Mouse (Mus musculus): ENCODE measurements around the gene Asb4. TPM values are rescaled to one million over a fixed set of nuclear protein-coding genes. Genes with fewer than 3 reads are reported as not detected.

Asb4 gene
- polyA plus RNA-seq, 1 experiment from 2014 or later: 12.4 TPM

DNA sequence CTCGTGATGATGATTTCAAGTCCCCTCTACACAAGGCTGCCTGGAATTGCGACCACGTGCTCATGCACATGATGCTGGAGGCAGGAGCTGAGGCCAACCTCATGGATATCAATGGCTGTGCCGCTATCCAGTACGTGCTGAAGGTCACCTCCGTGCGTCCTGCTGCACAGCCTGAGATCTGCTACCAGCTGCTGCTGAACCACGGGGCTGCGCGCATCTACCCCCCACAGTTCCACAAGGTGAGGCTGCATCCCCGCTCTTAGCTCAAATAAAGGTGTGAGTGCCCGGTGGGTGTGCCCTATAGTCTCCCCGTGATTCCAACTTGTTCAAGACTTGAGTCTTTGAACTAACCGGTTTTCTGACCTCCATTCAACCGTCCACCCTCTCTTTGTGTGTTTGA lies 40.4 kb downstream of the Asb4 start:
- Histone ChIP-seq H3K27ac (ENCODE audit: low read length) (no peak overlapping the region), H3K4me2 (replicated peaks; ENCODE audit: low read depth, low read length) (no peak overlapping the region), H3K4me3 (ENCODE audit: low read depth, low read length) (no peak overlapping the region), H3K9ac (replicated peaks; ENCODE audit: low read depth, low read length) (no peak overlapping the region), H3K27me3 (ENCODE audit: control insufficient read depth, insufficient read depth, low read length) (no peaks in the 10 kb centered on the region), H3K4me1 (ENCODE audit: control insufficient read depth, insufficient read depth, low read length) (no peaks in the 10 kb centered on the region), H3K9me3 (ENCODE audit: control insufficient read depth, low read depth, low read length) (no peaks in the 10 kb centered on the region), H3K36me3 (ENCODE audit: control insufficient read depth, insufficient read depth, low read length) (no peaks in the 10 kb centered on the region)
- ATAC-seq (ENCODE audit: insufficient number of reproducible peaks, insufficient read depth, low FRiP score, low read depth): 0 out of 2 replicates have a peak, but pooled peaks have one; percentile 58
- WGBS: 76% methylated on average over 15 of the region's 15 CpGs

DNA sequence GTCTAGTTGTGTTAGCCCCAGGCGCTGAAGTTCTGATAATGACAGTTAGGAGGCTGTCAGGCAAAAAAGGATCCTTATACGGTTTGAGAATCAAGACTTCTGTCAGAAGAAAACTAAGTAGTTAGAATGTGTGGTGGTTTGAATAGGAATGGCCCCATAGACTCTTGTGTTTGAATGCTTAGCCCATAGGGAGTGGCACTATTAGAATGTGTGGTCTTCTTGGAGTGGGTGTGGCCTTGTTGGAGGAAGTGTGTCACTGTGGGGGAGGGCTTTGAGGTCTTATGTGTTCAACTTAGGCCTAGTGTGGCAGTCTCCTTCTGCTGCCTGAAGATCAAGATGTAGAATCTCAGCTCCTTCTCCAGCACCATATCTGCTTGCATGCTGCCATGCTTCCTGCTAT lies 43.8 kb downstream of the Asb4 start:
- no peaks in the 10 kb centered on the region for H3K36me3 ChIP-seq (ENCODE audit: control insufficient read depth, insufficient read depth, low read length)
- 78% methylated on average over 2 of the region's 2 CpGs for WGBS

DNA sequence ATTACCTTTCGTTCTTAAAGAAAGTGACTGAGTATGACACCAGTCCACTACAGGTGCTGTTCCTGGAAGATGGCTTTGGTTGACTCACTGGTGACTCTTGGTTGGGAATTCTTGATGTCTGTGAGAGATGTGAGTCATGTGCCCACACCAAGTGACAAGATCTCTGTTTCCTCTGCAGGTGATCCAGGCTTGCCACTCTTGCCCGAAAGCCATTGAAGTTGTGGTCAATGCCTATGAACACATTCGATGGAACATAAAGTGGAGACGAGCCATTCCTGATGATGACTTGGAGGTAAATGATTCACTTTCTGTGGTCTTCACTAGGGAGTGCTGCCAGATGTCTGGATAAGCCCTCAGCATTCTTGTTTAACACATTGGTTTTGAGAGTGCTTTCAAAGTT lies 46.4 kb downstream of the Asb4 start:
- 92% methylated on average over 4 of the region's 4 CpGs for WGBS
- H3K4me1 ChIP-seq (ENCODE audit: control insufficient read depth, insufficient read depth, low read length): no peaks in the 10 kb centered on the region
- H3K27me3 ChIP-seq (ENCODE audit: control insufficient read depth, insufficient read depth, low read length): no peaks in the 10 kb centered on the region
- no peak overlapping the region for H3K4me3 ChIP-seq (ENCODE audit: low read depth, low read length)
- no peak overlapping the region for H3K9ac ChIP-seq (replicated peaks; ENCODE audit: low read depth, low read length)
- H3K4me2 ChIP-seq (replicated peaks; ENCODE audit: low read depth, low read length): no peak overlapping the region
- H3K9me3 ChIP-seq (ENCODE audit: control insufficient read depth, low read depth, low read length): no peaks in the 10 kb centered on the region
- H3K27ac ChIP-seq (ENCODE audit: low read length): no peak overlapping the region
- no peak for ATAC-seq (ENCODE audit: insufficient number of reproducible peaks, insufficient read depth, low FRiP score, low read depth)
- H3K36me3 ChIP-seq (ENCODE audit: control insufficient read depth, insufficient read depth, low read length): no peaks in the 10 kb centered on the region

More for the DNA sequence above, 43.8 kb downstream of the Asb4 start:
- H3K4me3 ChIP-seq (ENCODE audit: low read depth, low read length): no peak overlapping the region
- no peaks in the 10 kb centered on the region for H3K4me1 ChIP-seq (ENCODE audit: control insufficient read depth, insufficient read depth, low read length)
- no peak overlapping the region for H3K4me2 ChIP-seq (replicated peaks; ENCODE audit: low read depth, low read length)
- no peak overlapping the region for H3K27ac ChIP-seq (ENCODE audit: low read length)
- ATAC-seq (ENCODE audit: insufficient number of reproducible peaks, insufficient read depth, low FRiP score, low read depth): no peak
- H3K27me3 ChIP-seq (ENCODE audit: control insufficient read depth, insufficient read depth, low read length): no peaks in the 10 kb centered on the region
- H3K9me3 ChIP-seq (ENCODE audit: control insufficient read depth, low read depth, low read length): no peaks in the 10 kb centered on the region
- no peak overlapping the region for H3K9ac ChIP-seq (replicated peaks; ENCODE audit: low read depth, low read length)

DNA sequence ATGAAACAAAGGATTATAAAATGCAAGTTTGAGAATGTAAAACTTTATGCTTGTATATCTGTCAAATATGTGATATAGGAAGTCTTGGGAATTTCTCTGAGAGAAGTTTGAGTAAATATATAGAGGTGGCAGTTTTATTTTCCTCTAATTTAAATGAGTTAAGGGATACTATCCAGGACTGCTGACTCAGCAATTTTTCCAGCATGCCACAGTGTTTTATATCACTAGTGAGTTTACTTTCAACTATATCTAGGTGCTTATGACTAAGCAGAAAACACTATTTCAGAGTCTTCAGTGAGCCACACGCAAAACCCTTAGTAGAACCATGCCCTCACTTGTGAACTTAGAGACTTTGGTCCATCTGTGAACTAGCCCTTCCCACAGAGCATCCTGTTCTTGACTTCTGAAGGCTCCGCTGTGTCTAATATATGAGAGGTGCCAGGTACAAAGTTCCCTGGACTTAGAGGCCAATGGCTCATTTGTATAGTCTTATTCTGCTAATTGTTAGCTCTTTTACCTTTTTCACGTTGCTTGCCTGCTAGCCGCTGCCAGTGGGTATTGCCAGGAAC lies 46.9 kb downstream of the Asb4 start:
- Histone ChIP-seq H3K27me3 (ENCODE audit: control insufficient read depth, insufficient read depth, low read length) (no peaks in the 10 kb centered on the region), H3K27ac (ENCODE audit: low read length) (no peak overlapping the region), H3K4me1 (ENCODE audit: control insufficient read depth, insufficient read depth, low read length) (no peaks in the 10 kb centered on the region), H3K9ac (replicated peaks; ENCODE audit: low read depth, low read length) (no peak overlapping the region), H3K4me2 (replicated peaks; ENCODE audit: low read depth, low read length) (no peak overlapping the region), H3K4me3 (ENCODE audit: low read depth, low read length) (no peak overlapping the region), H3K36me3 (ENCODE audit: control insufficient read depth, insufficient read depth, low read length) (no peaks in the 10 kb centered on the region), H3K9me3 (ENCODE audit: control insufficient read depth, low read depth, low read length) (no peaks in the 10 kb centered on the region)
- no peak for ATAC-seq (ENCODE audit: insufficient number of reproducible peaks, insufficient read depth, low FRiP score, low read depth)
- WGBS: 96% methylated on average over 4 of the region's 4 CpGs

DNA sequence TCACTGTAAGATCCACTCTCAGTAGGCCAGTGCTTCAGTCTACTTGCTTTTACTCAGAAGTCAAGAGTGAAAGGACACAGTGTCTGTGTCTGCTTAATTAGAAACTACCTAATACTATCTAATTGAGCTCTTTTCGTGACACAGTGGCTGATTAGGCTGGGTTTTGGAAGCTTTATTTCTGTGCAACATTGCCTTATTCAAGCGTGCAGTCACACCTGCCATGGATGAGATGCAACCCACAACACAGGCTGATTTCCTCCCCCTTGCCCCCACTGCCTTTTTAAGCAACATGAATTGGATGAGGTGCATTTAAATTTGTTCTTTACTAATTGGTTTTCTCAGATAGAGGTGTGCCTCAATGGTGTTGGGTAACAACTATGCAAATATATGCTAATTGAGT lies 50.7 kb downstream of the Asb4 start:
- no peaks in the 10 kb centered on the region for H3K9me3 ChIP-seq (ENCODE audit: control insufficient read depth, low read depth, low read length)
- H3K4me2 ChIP-seq (replicated peaks; ENCODE audit: low read depth, low read length): no peak overlapping the region
- H3K36me3 ChIP-seq (ENCODE audit: control insufficient read depth, insufficient read depth, low read length): no peaks in the 10 kb centered on the region
- no peak overlapping the region for H3K27ac ChIP-seq (ENCODE audit: low read length)
- H3K4me3 ChIP-seq (ENCODE audit: low read depth, low read length): no peak overlapping the region
- ATAC-seq (ENCODE audit: insufficient number of reproducible peaks, insufficient read depth, low FRiP score, low read depth): no peak
- no peak overlapping the region for H3K9ac ChIP-seq (replicated peaks; ENCODE audit: low read depth, low read length)
- WGBS: 90% methylated on average over 2 of the region's 2 CpGs
- no peaks in the 10 kb centered on the region for H3K4me1 ChIP-seq (ENCODE audit: control insufficient read depth, insufficient read depth, low read length)
- no peaks in the 10 kb centered on the region for H3K27me3 ChIP-seq (ENCODE audit: control insufficient read depth, insufficient read depth, low read length)

DNA sequence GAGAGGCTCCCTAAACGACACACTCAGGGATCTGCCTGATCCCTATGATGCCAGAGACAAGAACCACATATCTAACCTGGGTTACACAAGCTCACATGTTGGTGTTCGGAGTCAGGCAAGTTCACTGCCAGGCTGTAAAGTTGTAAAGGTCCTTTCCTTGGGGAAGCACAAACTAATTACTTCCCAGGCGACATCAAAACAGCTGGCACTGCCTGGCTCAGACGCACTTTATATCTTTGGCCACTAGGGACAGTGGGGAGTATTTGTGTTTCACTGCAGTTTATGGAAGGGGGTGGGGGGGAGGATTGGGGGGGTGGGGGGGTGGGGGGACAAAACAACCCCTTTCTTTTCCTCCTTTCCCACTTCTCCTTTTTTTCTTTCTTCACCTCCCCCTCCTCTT lies 54.6 kb downstream of the Asb4 start:
- H3K4me2 ChIP-seq (replicated peaks; ENCODE audit: low read depth, low read length): no peak overlapping the region
- H3K36me3 ChIP-seq (ENCODE audit: control insufficient read depth, insufficient read depth, low read length): no peaks in the 10 kb centered on the region
- 41% methylated on average over 4 of the region's 4 CpGs for WGBS
- no peak overlapping the region for H3K4me3 ChIP-seq (ENCODE audit: low read depth, low read length)
- H3K27me3 ChIP-seq (ENCODE audit: control insufficient read depth, insufficient read depth, low read length): no peaks in the 10 kb centered on the region
- no peaks in the 10 kb centered on the region for H3K4me1 ChIP-seq (ENCODE audit: control insufficient read depth, insufficient read depth, low read length)
- ATAC-seq (ENCODE audit: insufficient number of reproducible peaks, insufficient read depth, low FRiP score, low read depth): no peak
- no peaks in the 10 kb centered on the region for H3K9me3 ChIP-seq (ENCODE audit: control insufficient read depth, low read depth, low read length)
- no peak overlapping the region for H3K9ac ChIP-seq (replicated peaks; ENCODE audit: low read depth, low read length)
- H3K27ac ChIP-seq (ENCODE audit: low read length): no peak overlapping the region

DNA sequence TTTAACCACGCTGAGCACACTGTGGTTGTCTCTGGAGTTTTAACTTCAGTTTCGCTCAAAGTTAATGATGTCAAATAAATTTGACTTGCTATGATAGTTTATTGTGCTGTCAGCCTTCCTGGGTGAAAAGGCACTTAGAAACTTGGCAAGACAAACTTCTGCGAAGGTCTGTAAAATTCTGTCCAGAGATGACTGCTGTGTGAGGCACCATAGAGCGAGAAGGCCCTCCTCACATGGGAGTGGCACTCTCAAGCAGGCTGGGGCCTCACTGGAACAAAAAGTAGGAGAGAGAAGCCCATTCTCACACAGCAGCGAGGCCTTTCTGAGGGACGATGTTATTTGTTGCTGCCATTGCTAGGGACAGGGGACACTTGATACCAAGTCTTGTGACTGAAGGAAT lies 58.0 kb downstream of the Asb4 start:
- Histone ChIP-seq H3K9me3 (ENCODE audit: control insufficient read depth, low read depth, low read length) (no peaks in the 10 kb centered on the region), H3K4me1 (ENCODE audit: control insufficient read depth, insufficient read depth, low read length) (peaks cover 8% of the 10 kb centered on the region; the same call in 1 of the 2 replicates), H3K27me3 (ENCODE audit: control insufficient read depth, insufficient read depth, low read length) (no peaks in the 10 kb centered on the region), H3K27ac (ENCODE audit: low read length) (no peak overlapping the region), H3K9ac (replicated peaks; ENCODE audit: low read depth, low read length) (no peak overlapping the region), H3K36me3 (ENCODE audit: control insufficient read depth, insufficient read depth, low read length) (no peaks in the 10 kb centered on the region), H3K4me2 (replicated peaks; ENCODE audit: low read depth, low read length) (no peak overlapping the region), H3K4me3 (ENCODE audit: low read depth, low read length) (no peak overlapping the region)
- WGBS: 76% methylated on average over 6 of the region's 6 CpGs
- no peak for ATAC-seq (ENCODE audit: insufficient number of reproducible peaks, insufficient read depth, low FRiP score, low read depth)

DNA sequence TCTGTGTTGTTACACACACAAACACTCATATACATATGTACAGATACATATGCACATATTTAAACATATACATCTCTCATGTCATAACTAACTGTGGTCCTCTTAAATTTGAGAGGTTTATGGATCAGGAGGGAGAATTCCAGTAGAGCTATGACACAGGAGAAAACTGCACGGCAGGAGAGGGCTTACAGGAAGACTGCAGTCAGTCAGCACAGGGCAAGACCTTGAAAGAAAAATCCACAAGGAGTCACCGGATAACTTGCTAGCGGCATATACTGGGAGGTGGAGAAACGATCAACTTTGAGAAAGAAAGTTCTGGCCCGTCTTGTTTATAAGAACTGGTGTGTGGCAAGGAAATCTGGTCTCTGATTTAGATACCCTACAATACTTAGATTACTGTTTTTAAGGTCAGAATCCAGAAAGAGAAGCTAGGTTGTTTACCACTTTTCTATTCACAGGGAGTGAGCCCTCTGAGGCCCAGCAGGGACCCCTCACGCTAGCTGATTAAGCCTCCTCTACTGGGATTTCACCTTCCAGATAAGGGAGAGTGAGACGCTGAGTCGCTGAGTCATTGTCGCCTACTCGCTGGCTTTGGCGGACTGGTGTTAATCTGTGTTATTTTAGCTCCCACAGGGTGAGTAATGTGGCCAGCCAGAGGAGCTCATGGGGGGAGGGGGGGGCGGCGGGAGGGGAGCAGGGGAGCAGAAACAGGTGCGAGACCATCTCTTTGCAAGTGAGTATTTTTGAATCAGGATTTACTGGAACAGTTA lies 59.3 kb downstream of the Asb4 start:
- Histone ChIP-seq H3K9ac (replicated peaks; ENCODE audit: low read depth, low read length) (no peak overlapping the region), H3K4me2 (replicated peaks; ENCODE audit: low read depth, low read length) (peak overlapping the region; percentile 25; the same call in 1 of the 2 replicates), H3K36me3 (ENCODE audit: control insufficient read depth, insufficient read depth, low read length) (no peaks in the 10 kb centered on the region), H3K4me3 (ENCODE audit: low read depth, low read length) (no peak overlapping the region), H3K9me3 (ENCODE audit: control insufficient read depth, low read depth, low read length) (no peaks in the 10 kb centered on the region), H3K27ac (ENCODE audit: low read length) (0 out of 2 replicates have a peak overlapping the region, but pooled peaks have one; percentile 11), H3K27me3 (ENCODE audit: control insufficient read depth, insufficient read depth, low read length) (no peaks in the 10 kb centered on the region), H3K4me1 (ENCODE audit: control insufficient read depth, insufficient read depth, low read length) (peaks cover 8% of the 10 kb centered on the region; the same call in 1 of the 2 replicates)
- WGBS: 8% methylated on average over 14 of the region's 14 CpGs
- ATAC-seq (ENCODE audit: insufficient number of reproducible peaks, insufficient read depth, low FRiP score, low read depth): peak; percentile 82
